Mouse (Mus musculus): ENCODE data around the gene Zranb3. TPM values are rescaled to one million over a fixed set of nuclear protein-coding genes. Genes with fewer than 3 reads are reported as not detected.

Gene Zranb3
- 1 to 10 TPM in 1 of 2 experiments, under 1 TPM in 1; 0.30 to 3.5 TPM for polyA plus RNA-seq (2012; fragmentation: generic; extraction: Trizol)

DNA sequence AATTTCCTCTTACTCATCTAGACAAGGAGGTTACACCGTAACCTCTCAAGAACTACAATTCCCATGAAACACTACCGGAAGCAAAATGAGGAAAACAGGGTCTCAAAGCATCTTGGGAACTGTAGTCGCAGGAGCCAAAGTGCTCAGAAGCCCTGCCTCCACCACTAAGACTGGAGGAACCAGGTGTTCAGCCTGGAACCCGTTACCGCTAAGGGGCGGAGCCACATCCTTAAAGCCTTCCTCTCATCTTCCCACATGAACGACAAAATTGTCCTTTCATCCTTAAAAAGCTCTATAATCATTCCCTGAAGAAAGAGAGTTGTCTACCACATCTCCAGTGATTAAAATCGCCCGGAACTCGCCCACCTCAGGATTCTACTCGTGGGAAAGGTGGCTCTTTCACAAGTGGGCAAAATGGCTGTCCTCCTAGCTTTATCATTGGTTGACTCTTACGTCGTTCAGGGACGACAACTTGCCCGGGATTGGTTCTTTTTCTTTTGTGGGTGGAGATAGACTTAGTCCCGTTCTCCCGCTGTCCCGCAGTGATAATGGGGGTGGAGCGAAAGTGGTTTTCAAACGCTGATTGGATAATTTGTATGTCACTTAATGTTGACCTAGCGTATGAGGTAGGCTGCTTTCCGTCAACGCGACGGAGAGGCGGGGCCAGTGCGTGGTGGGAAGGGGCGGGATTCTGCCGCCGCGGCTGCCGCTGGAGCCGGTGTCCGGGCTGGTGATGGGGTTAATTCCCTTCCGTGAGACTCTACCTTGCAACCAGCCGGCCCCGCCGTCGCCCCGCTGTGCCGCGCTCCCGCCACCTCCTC, at the start of gene Zranb3, which contains the start of gene R3hdm1:
Zranb3 (minus strand) TSS at position 407 of the 821 bp plus-strand sequence.
R3hdm1 (plus strand) TSS at position 661 of the 821 bp plus-strand sequence.

Other genes starting within 250 kb of the Zranb3 start
- gene Map3k19, start 248.0 kb downstream of the Zranb3 start, polyA plus RNA-seq (2012; fragmentation: generic; extraction: Trizol): under 1 TPM; 0.01 to 0.13 TPM
- 10 to 100 TPM in 1 of 2 experiments, 1 to 10 TPM in 1; 1.9 to 15.8 TPM for gene Rab3gap1, start 234.3 kb downstream of the Zranb3 start, polyA plus RNA-seq (2012; fragmentation: generic; extraction: Trizol)
- 10 to 100 TPM in 1 of 2 experiments, 1 to 10 TPM in 1; 2.7 to 20.9 TPM for gene R3hdm1, start 254 bp upstream of the Zranb3 start, polyA plus RNA-seq (2012; fragmentation: generic; extraction: Trizol)
- 10 to 100 TPM in 1 of 2 experiments, 1 to 10 TPM in 1; 9.8 to 28.4 TPM for gene Ubxn4, start 140.9 kb upstream of the Zranb3 start, polyA plus RNA-seq (2012; fragmentation: generic; extraction: Trizol)
- under 1 TPM; 0.02 to 0.15 TPM for gene Lct, start 225.3 kb upstream of the Zranb3 start, polyA plus RNA-seq (2012; fragmentation: generic; extraction: Trizol)